Mouse (Mus musculus) MEL (cell line): ENCODE data around the gene Ribc1. TPM values are rescaled to one million over a fixed set of nuclear protein-coding genes. Genes with fewer than 3 reads are reported as not detected.

ENCODE experiments used
- DNase-seq: peaks from one replicate; pipeline ENCODE4 v3.0.0; 2011; ENCODE audit warnings: low read depth, low spot score
- H3K27ac ChIP-seq: 2 replicates; pipeline ENCODE4 v1.5.1; 2012; ENCODE audit warnings: low read depth, mild to moderate bottlenecking, control low read depth, low read length, moderate library complexity; ENCODE audit not compliant: control insufficient read depth
- H3K27me3 ChIP-seq, 2 experiments: fragments of 150-350 bp in 1 of 2; sonication (generic) in 1 of 2; 2 replicates each; pipeline ENCODE4 v1.6.1; 2012; ENCODE audit warnings: low read length in 2 of 2, mild to moderate bottlenecking in 2 of 2, improper control_type of control experiment in 1 of 2, moderate library complexity in 1 of 2; ENCODE audit not compliant: insufficient read depth in 2 of 2, control insufficient read depth in 1 of 2
- H3K36me3 ChIP-seq, 2 experiments: 2 replicates each; pipeline ENCODE4 v1.6.1; 2012 to 2014; ENCODE audit warnings: low read length in 2 of 2, improper control_type of control experiment in 1 of 2, inconsistent platforms in 1 of 2, mild to moderate bottlenecking in 1 of 2; ENCODE audit not compliant: insufficient read depth in 2 of 2, control insufficient read depth in 1 of 2
- H3K4me1 ChIP-seq, 2 experiments: fragments of 150-350 bp in 1 of 2; sonication (generic) in 1 of 2; 2 replicates each; pipeline ENCODE4 v1.6.1; 2012; ENCODE audit warnings: low read length in 2 of 2, improper control_type of control experiment in 1 of 2, mild to moderate bottlenecking in 1 of 2; ENCODE audit not compliant: insufficient read depth in 2 of 2, control insufficient read depth in 1 of 2
- H3K4me3 ChIP-seq, 2 experiments: fragments of 150-350 bp in 1 of 2; sonication (generic) in 1 of 2; 2 replicates each; pipeline ENCODE4 v1.5.1; 2012; ENCODE audit warnings: low read depth in 2 of 2, low read length in 2 of 2, mild to moderate bottlenecking in 2 of 2, moderate library complexity in 2 of 2, control low read depth in 1 of 2, improper control_type of control experiment in 1 of 2; ENCODE audit not compliant: control insufficient read depth in 1 of 2, insufficient read depth in 1 of 2
- H3K79me2 ChIP-seq: 2 replicates; pipeline ENCODE4 v1.6.1; 2012; ENCODE audit warnings: mild to moderate bottlenecking, low read length, moderate library complexity; ENCODE audit not compliant: control insufficient read depth, poor library complexity, insufficient read depth
- H3K9ac ChIP-seq: 2 replicates; pipeline ENCODE4 v1.6.1; 2012; ENCODE audit warnings: low read depth, mild to moderate bottlenecking, control low read depth, low read length, moderate library complexity; ENCODE audit not compliant: control insufficient read depth, poor library complexity, severe bottlenecking
- H3K9me3 ChIP-seq: fragments of 150-350 bp; sonication (generic); replicated peaks from 2 replicates; pipeline ENCODE4 v1.6.1; 2012; ENCODE audit warnings: mild to moderate bottlenecking, low read length, improper control_type of control experiment, moderate library complexity; ENCODE audit not compliant: insufficient read depth
- CHD1 ChIP-seq: IDR thresholded peaks from 2 replicates; pipeline ENCODE4 v1.6.1; 2012; ENCODE audit warnings: low read depth, mild to moderate bottlenecking, inconsistent platforms, low read length, improper control_type of control experiment
- ELF1 ChIP-seq: IDR thresholded peaks from 2 replicates; pipeline ENCODE4 v1.6.1; 2014; ENCODE audit warnings: low read depth, mild to moderate bottlenecking, inconsistent platforms, low read length, improper control_type of control experiment, moderate library complexity
- EP300 ChIP-seq, 2 experiments: IDR thresholded peaks; 2 replicates each; pipeline ENCODE4 v1.6.1; 2011; ENCODE audit warnings: improper control_type of control experiment in 2 of 2, low read length in 2 of 2, low read depth in 1 of 2, mild to moderate bottlenecking in 1 of 2
- GABPA ChIP-seq: IDR thresholded peaks from 2 replicates; pipeline ENCODE4 v1.6.1; 2012; ENCODE audit warnings: low read depth, mild to moderate bottlenecking, inconsistent platforms, low read length, improper control_type of control experiment, moderate library complexity
- HCFC1 ChIP-seq: IDR thresholded peaks from 2 replicates; pipeline ENCODE4 v1.6.1; 2012; ENCODE audit warnings: low read depth, mild to moderate bottlenecking, inconsistent platforms, low read length, improper control_type of control experiment, moderate library complexity
- KAT2A ChIP-seq: conservative IDR thresholded peaks from 2 replicates; pipeline ENCODE4 v1.6.1; 2012; ENCODE audit warnings: low read depth, low read length, improper control_type of control experiment, inconsistent platforms
- MEF2A ChIP-seq: IDR thresholded peaks from 2 replicates; pipeline ENCODE4 v1.6.1; 2014; ENCODE audit warnings: low read depth, mild to moderate bottlenecking, inconsistent platforms, low read length, improper control_type of control experiment; ENCODE audit not compliant: poor library complexity, insufficient replicate concordance, severe bottlenecking; ENCODE audit errors: extremely low read depth
- MXI1 ChIP-seq: IDR thresholded peaks from 2 replicates; pipeline ENCODE4 v1.6.1; 2011; ENCODE audit warnings: mild to moderate bottlenecking, low read depth, low read length, improper control_type of control experiment
- MYB ChIP-seq: IDR thresholded peaks from 2 replicates; pipeline ENCODE4 v1.6.1; 2011; ENCODE audit warnings: mild to moderate bottlenecking, low read depth, low read length, improper control_type of control experiment
- MYC ChIP-seq: IDR thresholded peaks from 2 replicates; pipeline ENCODE4 v1.6.1; 2011; ENCODE audit warnings: low read depth, mild to moderate bottlenecking, low read length, improper control_type of control experiment, moderate library complexity
- NELFE ChIP-seq: IDR thresholded peaks from 2 replicates; pipeline ENCODE4 v1.6.1; 2011; ENCODE audit warnings: low read depth, low read length, improper control_type of control experiment
- POLR2A ChIP-seq, 2 experiments: IDR thresholded peaks; 2 replicates each; pipeline ENCODE4 v1.6.1; 2011 to 2012; ENCODE audit warnings: low read length in 2 of 2, mild to moderate bottlenecking in 2 of 2, control low read depth in 1 of 2, improper control_type of control experiment in 1 of 2, low read depth in 1 of 2, moderate library complexity in 1 of 2; ENCODE audit not compliant: control insufficient read depth in 1 of 2, insufficient read depth in 1 of 2, poor library complexity in 1 of 2
- RCOR1 ChIP-seq: IDR thresholded peaks from 2 replicates; pipeline ENCODE4 v1.6.1; 2012; ENCODE audit warnings: low read depth, mild to moderate bottlenecking, inconsistent platforms, low read length, improper control_type of control experiment
- SIN3A ChIP-seq: IDR thresholded peaks from 2 replicates; pipeline ENCODE4 v1.6.1; 2012; ENCODE audit warnings: low read length, improper control_type of control experiment, inconsistent platforms
- TBP ChIP-seq: IDR thresholded peaks from 2 replicates; pipeline ENCODE4 v1.8.0; 2011; ENCODE audit warnings: low read depth, low read length, improper control_type of control experiment
- UBTF ChIP-seq: IDR thresholded peaks from 2 replicates; pipeline ENCODE4 v1.6.1; 2012; ENCODE audit warnings: low read depth, mild to moderate bottlenecking, inconsistent platforms, low read length, improper control_type of control experiment, moderate library complexity, borderline replicate concordance; ENCODE audit not compliant: insufficient read depth
- USF1 ChIP-seq: IDR thresholded peaks from 2 replicates; pipeline ENCODE4 v1.6.1; 2014; ENCODE audit warnings: low read depth, mild to moderate bottlenecking, inconsistent platforms, low read length, improper control_type of control experiment, moderate library complexity
- ZC3H11A ChIP-seq: IDR thresholded peaks from 2 replicates; pipeline ENCODE4 v1.6.1; 2012; ENCODE audit warnings: low read depth, mild to moderate bottlenecking, inconsistent platforms, low read length, improper control_type of control experiment
- ZNF384 ChIP-seq: IDR thresholded peaks from 2 replicates; pipeline ENCODE4 v1.6.1; 2012; ENCODE audit warnings: low read depth, mild to moderate bottlenecking, inconsistent platforms, low read length, improper control_type of control experiment
- polyA plus RNA-seq, 2 experiments: library from polyadenylated mRNA; stranded (reverse) in 1 of 2; unstranded in 1 of 2; fragments of >175 nt in 1 of 2; fragments of >200 nt in 1 of 2; gene quantifications; 2 replicates each; pipeline versions ENCODE4 v1.2.1 to v1.2.4; 2012; ENCODE audit warnings: low replicate concordance in 2 of 2, low read depth in 1 of 2; ENCODE audit not compliant: insufficient read length in 2 of 2, insufficient read depth in 1 of 2, missing spikeins in 1 of 2
- total RNA-seq: library from RNA; depleted of rRNA; stranded (reverse); fragments of 300-350 nt; gene quantifications from 2 replicates; pipeline ENCODE4 v1.2.3, GENCODE M21; 2012

Ribc1 gene
- total and polyA plus RNA-seq, 3 experiments = 5.3 to 9.8 TPM; not detected in 1

- TF ChIP-seq ZC3H11A (no peak), CHD1 (no peak), SIN3A (peak; percentile 86), UBTF (no peak), MEF2A (no peak), HCFC1 (peak; percentile 68), EP300 (IDR thresholded peaks at IDR 0.05; ENCODE audit: low read depth in 1 of 2, low read length in 2 of 2) (0 out of 4 replicates have a peak, but pooled peaks of 1 of the 2 experiments have one; percentile 30), NELFE (peak; percentile 88), MYB (no peak), USF1 (no peak), ZNF384 (no peak)
Observed at GRCm38 (mm10) chrX:152001737-152002710, 14.1 kb downstream of the Ribc1 start, which contains the start of gene Hsd17b10 (continued).

- TF ChIP-seq ELF1 = no peak
- peak; percentile 88 for TF ChIP-seq ZNF384
- peaks cover 0 to 10% of the 10 kb centered on the region in 2 experiments; a peak in 2 of 4 replicates for H3K36me3 ChIP-seq
- DNase-seq = peak; percentile 53
- peak overlapping the region; percentile 62 for H3K9ac ChIP-seq
- no peaks in the 10 kb centered on the region; the same call in 1 of the 2 replicates for H3K79me2 ChIP-seq
- H3K27me3 ChIP-seq = peaks cover 0 to 6% of the 10 kb centered on the region in 2 experiments; a peak in 3 of 4 replicates
- peaks cover 0 to 5% of the 10 kb centered on the region in 2 experiments; a peak in 3 of 4 replicates for H3K4me1 ChIP-seq
- H3K4me3 ChIP-seq = peak overlapping the region; percentile 66 to 93
- no peaks in the 10 kb centered on the region for H3K9me3 ChIP-seq
- no peak overlapping the region for H3K27ac ChIP-seq
Observed at GRCm38 (mm10) chrX:152001182-152001684, 14.9 kb downstream of the Ribc1 start.

GRCm38 (mm10) chrX:151999006-151999710 lies 16.9 kb downstream of the Ribc1 start:
- Histone ChIP-seq H3K36me3 (peaks cover 0 to 10% of the 10 kb centered on the region in 2 experiments; a peak in 2 of 4 replicates), H3K27me3 (peaks cover 0 to 14% of the 10 kb centered on the region in 2 experiments; a peak in 3 of 4 replicates), H3K79me2 (no peaks in the 10 kb centered on the region; the same call in 1 of the 2 replicates), H3K27ac (no peak overlapping the region), H3K9me3 (no peaks in the 10 kb centered on the region), H3K4me1 (peaks cover 0 to 5% of the 10 kb centered on the region in 2 experiments; a peak in 3 of 4 replicates), H3K4me3 (no peak overlapping the region), H3K9ac (no peak overlapping the region)
- DNase-seq = no peak
- no peak for TF ChIP-seq MYB
- TF ChIP-seq ZNF384 = no peak
- TF ChIP-seq MYC = no peak
- no peak for TF ChIP-seq TBP
- TF ChIP-seq KAT2A = no peak
- TF ChIP-seq POLR2A (IDR thresholded peaks at IDR 0.05; ENCODE audit: control insufficient read depth in 1 of 2, insufficient read depth in 1 of 2, low read depth in 1 of 2, low read length in 2 of 2, poor library complexity in 1 of 2) = no peak
- TF ChIP-seq RCOR1 = no peak
- TF ChIP-seq GABPA = no peak
- no peak for TF ChIP-seq MXI1
